ENCODE assay signal across 29 mouse cellular contexts in the genomic region with DNA sequence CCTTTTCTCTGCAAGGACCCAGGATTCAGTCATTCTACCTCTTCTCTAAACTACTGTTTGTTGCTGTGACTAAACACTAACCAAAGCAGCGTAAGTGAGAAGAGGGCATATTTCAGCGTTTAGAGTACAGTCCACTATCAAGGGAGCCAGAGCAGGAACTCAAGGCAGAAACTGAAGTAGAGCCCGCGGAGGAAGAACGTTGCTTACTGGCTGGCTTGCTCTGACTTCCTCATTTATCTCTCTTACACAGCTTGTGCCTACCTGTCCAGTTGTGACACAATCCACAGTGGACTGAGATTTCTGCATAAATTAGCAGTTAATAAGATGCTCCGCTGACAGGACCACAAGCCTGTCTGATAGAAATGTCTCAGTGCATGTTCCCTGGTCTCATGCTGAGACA. TPM values are rescaled to one million over a fixed set of nuclear protein-coding genes. Genes with fewer than 3 reads are reported as not detected.
DNase-seq lines count a peak whose midpoint lies in the region; ATAC-seq lines count a peak whose summit lies in the region.
"Had no signal": no experiment of that assay in that cellular context is flagged by ENCODE, and none has a peak within 500 bp of the region (broad histone marks: within the 10 kb centered on the region; RNA-seq: fewer than 3 reads in every experiment).

No protein-coding gene starts in this region.

- WGBS in heart, embryonic 10.5 days: 93% methylated on average over 6 of the region's 6 CpGs
- 91% methylated on average over 6 of the region's 6 CpGs for WGBS in intestine, embryonic 15.5 days

- H3K9ac ChIP-seq in intestine, embryonic 15.5 days: no peak overlapping the region
- H3K9ac ChIP-seq: embryonic facial prominence, embryonic 13.5 days; embryonic facial prominence, embryonic 15.5 days; forebrain, embryonic 12.5 days had no signal

- no peak overlapping the region for H3K4me3 ChIP-seq in heart, embryonic 10.5 days
- H3K4me3 ChIP-seq in intestine, embryonic 15.5 days (replicated peaks): no peak overlapping the region
- H3K4me3 ChIP-seq: embryonic facial prominence, embryonic 13.5 days; embryonic facial prominence, embryonic 15.5 days; erythroblast, embryonic 14.5 days; forebrain, embryonic 10.5 days; forebrain, embryonic 12.5 days had no signal

- H3K9me3 ChIP-seq in heart, embryonic 10.5 days: no peaks in the 10 kb centered on the region
- H3K9me3 ChIP-seq in intestine, embryonic 15.5 days: no peaks in the 10 kb centered on the region
- H3K9me3 ChIP-seq: embryonic facial prominence, embryonic 13.5 days; embryonic facial prominence, embryonic 15.5 days; forebrain, embryonic 10.5 days; forebrain, embryonic 12.5 days; G1E had no signal

- H3K4me1 ChIP-seq in heart, embryonic 10.5 days: no peaks in the 10 kb centered on the region
- H3K4me1 ChIP-seq in intestine, embryonic 15.5 days (replicated peaks): no peaks in the 10 kb centered on the region
- H3K4me1 ChIP-seq: forebrain, embryonic 10.5 days; forebrain, embryonic 12.5 days had no signal

- H3K4me2 ChIP-seq in intestine, embryonic 15.5 days (replicated peaks): no peak overlapping the region
- H3K4me2 ChIP-seq: embryonic facial prominence, embryonic 13.5 days; embryonic facial prominence, embryonic 15.5 days; forebrain, embryonic 12.5 days had no signal

- intact Hi-C loops in heart, postnatal 10 days (cut with DNase I): no loop called here

- ATAC-seq in common myeloid progenitor, adult 5-6 weeks (replicated peaks; ENCODE audit: low read depth, poor library complexity, severe bottlenecking): 0 out of 2 replicates have a peak, but pooled peaks have one; percentile 22
- ATAC-seq in megakaryocyte, adult 5-6 weeks (ENCODE audit: poor library complexity, severe bottlenecking): peak; percentile 47
- ATAC-seq in intestine, embryonic 15.5 days: no peak
- ATAC-seq: activated CD4-positive, CD25-positive, alpha-beta regulatory T cell, adult 4 months; CD4-positive, CD25-positive, alpha-beta regulatory T cell, adult 4 months; forebrain, embryonic 14.5 days; forebrain, embryonic 16.5 days; Patski had no signal

- DNase-seq in heart, embryonic 10.5 days (ENCODE audit: low spot score): peak; percentile 28
- no peak for DNase-seq in heart, postnatal 10 days
- DNase-seq in urinary bladder, postnatal 4 days (ENCODE audit: low spot score in 2 of 2): no peak
- no peak for DNase-seq in spleen, postnatal 4 days (ENCODE audit: low spot score in 2 of 2)
- DNase-seq: adrenal gland, adult 8-10 months; adrenal gland, postnatal 14 days; adrenal gland, postnatal 36 days; B cell, adult 2 months; cerebellum, adult 11-12 months; cerebellum, adult 2 months; cerebellum, adult 9-10 months; cerebellum, postnatal 10 days; cerebellum, postnatal 25 days; embryo, embryonic 11 days had no signal

- no peaks in the 10 kb centered on the region for H3K27me3 ChIP-seq in heart, embryonic 10.5 days (ENCODE audit: insufficient read depth, poor library complexity, severe bottlenecking)
- H3K27me3 ChIP-seq in intestine, embryonic 15.5 days (replicated peaks): no peaks in the 10 kb centered on the region
- H3K27me3 ChIP-seq: CH12.LX; embryonic facial prominence, embryonic 13.5 days; embryonic facial prominence, embryonic 15.5 days; forebrain, embryonic 12.5 days; Patski had no signal

- H3K27ac ChIP-seq in heart, embryonic 10.5 days: no peak overlapping the region
- H3K27ac ChIP-seq in intestine, embryonic 15.5 days: no peak overlapping the region
- H3K27ac ChIP-seq: embryonic facial prominence, embryonic 13.5 days; embryonic facial prominence, embryonic 15.5 days; forebrain, embryonic 10.5 days; forebrain, embryonic 12.5 days had no signal

- peaks cover 58% of the 10 kb centered on the region for H3K36me3 ChIP-seq in heart, embryonic 10.5 days
- H3K36me3 ChIP-seq in intestine, embryonic 15.5 days: peaks cover 12% of the 10 kb centered on the region

RNA-seq across cellular contexts. Expression of a gene that starts 42.7 kb away (rescaled TPM):
- polyA plus RNA-seq in heart, embryonic 10.5 days (2016; fragmentation: Nextera tagmentation; extraction: Ambion mirVana): 0.99 and 1.6 TPM in 2 replicates
- under 1 TPM; 0.72 to 0.74 TPM for total RNA-seq in heart, postnatal 10 days (2021)
- not detected in 2 replicates for total RNA-seq in common myeloid progenitor, adult 5-6 weeks (2017)
- not detected in 2 replicates for total RNA-seq in megakaryocyte, adult 5-6 weeks (2015)
- not detected in 2 replicates for total RNA-seq in megakaryocyte, adult 5-6 weeks (2017)
- 6.2 and 7.2 TPM in 2 replicates for polyA plus RNA-seq in intestine, embryonic 15.5 days (2015; fragmentation: Nextera tagmentation; extraction: Ambion mirVana)
- polyA plus RNA-seq: erythroblast, embryonic 14.5 days; G1E had no signal
